Mouse (Mus musculus) MEL (cell line): ENCODE measurements around the gene Cyp51. TPM values are rescaled to one million over a fixed set of nuclear protein-coding genes. Genes with fewer than 3 reads are reported as not detected.

Source experiments
- DNase-seq: peaks from one replicate; pipeline ENCODE4 v3.0.0; 2011; ENCODE audit warnings: low read depth, low spot score
- H3K27ac ChIP-seq: 2 replicates; pipeline ENCODE4 v1.5.1; 2012; ENCODE audit warnings: low read depth, mild to moderate bottlenecking, control low read depth, low read length, moderate library complexity; ENCODE audit not compliant: control insufficient read depth
- H3K27me3 ChIP-seq, 2 experiments: fragments of 150-350 bp in 1 of 2; sonication (generic) in 1 of 2; 2 replicates each; pipeline ENCODE4 v1.6.1; 2012; ENCODE audit warnings: low read length in 2 of 2, mild to moderate bottlenecking in 2 of 2, improper control_type of control experiment in 1 of 2, moderate library complexity in 1 of 2; ENCODE audit not compliant: insufficient read depth in 2 of 2, control insufficient read depth in 1 of 2
- H3K36me3 ChIP-seq, 2 experiments: 2 replicates each; pipeline ENCODE4 v1.6.1; 2012 to 2014; ENCODE audit warnings: low read length in 2 of 2, improper control_type of control experiment in 1 of 2, inconsistent platforms in 1 of 2, mild to moderate bottlenecking in 1 of 2; ENCODE audit not compliant: insufficient read depth in 2 of 2, control insufficient read depth in 1 of 2
- H3K4me1 ChIP-seq, 2 experiments: fragments of 150-350 bp in 1 of 2; sonication (generic) in 1 of 2; 2 replicates each; pipeline ENCODE4 v1.6.1; 2012; ENCODE audit warnings: low read length in 2 of 2, improper control_type of control experiment in 1 of 2, mild to moderate bottlenecking in 1 of 2; ENCODE audit not compliant: insufficient read depth in 2 of 2, control insufficient read depth in 1 of 2
- H3K4me3 ChIP-seq, 2 experiments: fragments of 150-350 bp in 1 of 2; sonication (generic) in 1 of 2; 2 replicates each; pipeline ENCODE4 v1.5.1; 2012; ENCODE audit warnings: low read depth in 2 of 2, low read length in 2 of 2, mild to moderate bottlenecking in 2 of 2, moderate library complexity in 2 of 2, control low read depth in 1 of 2, improper control_type of control experiment in 1 of 2; ENCODE audit not compliant: control insufficient read depth in 1 of 2, insufficient read depth in 1 of 2
- H3K79me2 ChIP-seq: 2 replicates; pipeline ENCODE4 v1.6.1; 2012; ENCODE audit warnings: mild to moderate bottlenecking, low read length, moderate library complexity; ENCODE audit not compliant: control insufficient read depth, poor library complexity, insufficient read depth
- H3K9ac ChIP-seq: 2 replicates; pipeline ENCODE4 v1.6.1; 2012; ENCODE audit warnings: low read depth, mild to moderate bottlenecking, control low read depth, low read length, moderate library complexity; ENCODE audit not compliant: control insufficient read depth, poor library complexity, severe bottlenecking
- H3K9me3 ChIP-seq: fragments of 150-350 bp; sonication (generic); replicated peaks from 2 replicates; pipeline ENCODE4 v1.6.1; 2012; ENCODE audit warnings: mild to moderate bottlenecking, low read length, improper control_type of control experiment, moderate library complexity; ENCODE audit not compliant: insufficient read depth
- BHLHE40 ChIP-seq: IDR thresholded peaks from 2 replicates; pipeline ENCODE4 v1.6.1; 2012; ENCODE audit warnings: low read depth, mild to moderate bottlenecking, inconsistent platforms, low read length, improper control_type of control experiment, borderline replicate concordance
- CHD1 ChIP-seq: IDR thresholded peaks from 2 replicates; pipeline ENCODE4 v1.6.1; 2012; ENCODE audit warnings: low read depth, mild to moderate bottlenecking, inconsistent platforms, low read length, improper control_type of control experiment
- E2F4 ChIP-seq: IDR thresholded peaks from 2 replicates; pipeline ENCODE4 v1.6.1; 2011; ENCODE audit warnings: low read depth, low read length, improper control_type of control experiment, borderline replicate concordance
- ELF1 ChIP-seq: IDR thresholded peaks from 2 replicates; pipeline ENCODE4 v1.6.1; 2014; ENCODE audit warnings: low read depth, mild to moderate bottlenecking, inconsistent platforms, low read length, improper control_type of control experiment, moderate library complexity
- EP300 ChIP-seq, 2 experiments: IDR thresholded peaks; 2 replicates each; pipeline ENCODE4 v1.6.1; 2011; ENCODE audit warnings: improper control_type of control experiment in 2 of 2, low read length in 2 of 2, low read depth in 1 of 2, mild to moderate bottlenecking in 1 of 2
- HCFC1 ChIP-seq: IDR thresholded peaks from 2 replicates; pipeline ENCODE4 v1.6.1; 2012; ENCODE audit warnings: low read depth, mild to moderate bottlenecking, inconsistent platforms, low read length, improper control_type of control experiment, moderate library complexity
- KAT2A ChIP-seq: conservative IDR thresholded peaks from 2 replicates; pipeline ENCODE4 v1.6.1; 2012; ENCODE audit warnings: low read depth, low read length, improper control_type of control experiment, inconsistent platforms
- MAFK ChIP-seq: IDR thresholded peaks from 2 replicates; pipeline ENCODE4 v1.6.1; 2011; ENCODE audit warnings: low read depth, mild to moderate bottlenecking, low read length, improper control_type of control experiment, borderline replicate concordance
- MAX ChIP-seq: IDR thresholded peaks from 2 replicates; pipeline ENCODE4 v1.6.1; 2011; ENCODE audit warnings: low read length, improper control_type of control experiment
- MAZ ChIP-seq: IDR thresholded peaks from 2 replicates; pipeline ENCODE4 v1.6.1; 2012; ENCODE audit warnings: low read depth, mild to moderate bottlenecking, inconsistent platforms, low read length, improper control_type of control experiment
- MEF2A ChIP-seq: IDR thresholded peaks from 2 replicates; pipeline ENCODE4 v1.6.1; 2014; ENCODE audit warnings: low read depth, mild to moderate bottlenecking, inconsistent platforms, low read length, improper control_type of control experiment; ENCODE audit not compliant: poor library complexity, insufficient replicate concordance, severe bottlenecking; ENCODE audit errors: extremely low read depth
- MYC ChIP-seq: IDR thresholded peaks from 2 replicates; pipeline ENCODE4 v1.6.1; 2011; ENCODE audit warnings: low read depth, mild to moderate bottlenecking, low read length, improper control_type of control experiment, moderate library complexity
- NELFE ChIP-seq: IDR thresholded peaks from 2 replicates; pipeline ENCODE4 v1.6.1; 2011; ENCODE audit warnings: low read depth, low read length, improper control_type of control experiment
- NRF1 ChIP-seq: IDR thresholded peaks from 2 replicates; pipeline ENCODE4 v1.6.1; 2014; ENCODE audit warnings: low read depth, mild to moderate bottlenecking, inconsistent platforms, low read length, improper control_type of control experiment, moderate library complexity; ENCODE audit not compliant: poor library complexity, insufficient read depth, severe bottlenecking
- POLR2A ChIP-seq, 2 experiments: IDR thresholded peaks; 2 replicates each; pipeline ENCODE4 v1.6.1; 2011 to 2012; ENCODE audit warnings: low read length in 2 of 2, mild to moderate bottlenecking in 2 of 2, control low read depth in 1 of 2, improper control_type of control experiment in 1 of 2, low read depth in 1 of 2, moderate library complexity in 1 of 2; ENCODE audit not compliant: control insufficient read depth in 1 of 2, insufficient read depth in 1 of 2, poor library complexity in 1 of 2
- RAD21 ChIP-seq: IDR thresholded peaks from 2 replicates; pipeline ENCODE4 v1.6.1; 2011; ENCODE audit warnings: mild to moderate bottlenecking, low read depth, low read length, improper control_type of control experiment
- RCOR1 ChIP-seq: IDR thresholded peaks from 2 replicates; pipeline ENCODE4 v1.6.1; 2012; ENCODE audit warnings: low read depth, mild to moderate bottlenecking, inconsistent platforms, low read length, improper control_type of control experiment
- SMC3 ChIP-seq: IDR thresholded peaks from 2 replicates; pipeline ENCODE4 v1.6.1; 2011; ENCODE audit warnings: low read depth, low read length, improper control_type of control experiment
- TAL1 ChIP-seq: IDR thresholded peaks from 2 replicates; pipeline ENCODE4 v1.6.1; 2012; ENCODE audit warnings: mild to moderate bottlenecking, inconsistent platforms, low read length, moderate library complexity, mixed read lengths
- TBP ChIP-seq: IDR thresholded peaks from 2 replicates; pipeline ENCODE4 v1.8.0; 2011; ENCODE audit warnings: low read depth, low read length, improper control_type of control experiment
- USF1 ChIP-seq: IDR thresholded peaks from 2 replicates; pipeline ENCODE4 v1.6.1; 2014; ENCODE audit warnings: low read depth, mild to moderate bottlenecking, inconsistent platforms, low read length, improper control_type of control experiment, moderate library complexity
- polyA plus RNA-seq, 2 experiments: library from polyadenylated mRNA; stranded (reverse) in 1 of 2; unstranded in 1 of 2; fragments of >175 nt in 1 of 2; fragments of >200 nt in 1 of 2; gene quantifications; 2 replicates each; pipeline versions ENCODE4 v1.2.1 to v1.2.4; 2012; ENCODE audit warnings: low replicate concordance in 2 of 2, low read depth in 1 of 2; ENCODE audit not compliant: insufficient read length in 2 of 2, insufficient read depth in 1 of 2, missing spikeins in 1 of 2
- total RNA-seq: library from RNA; depleted of rRNA; stranded (reverse); fragments of 300-350 nt; gene quantifications from 2 replicates; pipeline ENCODE4 v1.2.3, GENCODE M21; 2012

The Cyp51 gene
- total and polyA plus RNA-seq, 3 experiments: 39.0 to 54.7 TPM; not detected in 1

- H3K4me1 ChIP-seq: no peaks in the 10 kb centered on the region
- no peaks in the 10 kb centered on the region for H3K9me3 ChIP-seq
- no peaks in the 10 kb centered on the region for H3K79me2 ChIP-seq
- peaks cover 0 to 6% of the 10 kb centered on the region in 2 experiments; a peak in 2 of 4 replicates for H3K36me3 ChIP-seq
- no peak overlapping the region for H3K9ac ChIP-seq
- no peak for DNase-seq
- TF ChIP-seq MAFK (no peak), MEF2A (no peak), SMC3 (no peak), ELF1 (no peak), NRF1 (no peak), TAL1 (no peak), RAD21 (no peak), HCFC1 (no peak), MAX (no peak), RCOR1 (no peak), TBP (no peak), CHD1 (no peak), BHLHE40 (no peak), MYC (no peak), EP300 (IDR thresholded peaks at IDR 0.05; ENCODE audit: low read depth in 1 of 2, low read length in 2 of 2) (no peak), USF1 (no peak)
- no peaks in the 10 kb centered on the region for H3K27me3 ChIP-seq
- no peak overlapping the region for H3K4me3 ChIP-seq
- no peak overlapping the region for H3K27ac ChIP-seq
These were observed 18.2 kb downstream of the Cyp51 start for GRCm38 (mm10) chr5:4086309-4086708.

DNA sequence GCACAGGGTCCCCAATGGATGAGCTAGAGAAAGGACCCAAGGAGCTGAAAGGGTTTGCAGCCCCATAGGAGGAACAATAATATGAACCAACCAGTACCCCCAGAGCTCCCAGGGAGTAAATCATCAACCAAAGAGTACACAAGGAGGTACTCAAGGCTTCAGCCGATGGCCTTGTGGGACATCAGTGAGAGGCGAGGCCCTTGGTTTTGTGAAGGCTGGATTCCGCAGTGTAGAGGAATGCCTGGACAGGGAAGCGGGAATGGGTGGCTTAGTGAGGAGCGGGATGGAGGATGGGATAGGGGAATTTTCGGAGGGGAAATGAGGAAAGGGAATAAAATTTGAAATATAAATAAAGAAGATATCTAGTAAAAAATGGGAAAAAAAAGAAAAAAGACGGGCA, 19.6 kb downstream of the Cyp51 start:
- DNase-seq: no peak
- H3K4me1 ChIP-seq: no peaks in the 10 kb centered on the region
- H3K9ac ChIP-seq: no peak overlapping the region
- no peak overlapping the region for H3K27ac ChIP-seq
- peaks cover 0 to 6% of the 10 kb centered on the region in 2 experiments; a peak in 2 of 4 replicates for H3K36me3 ChIP-seq
- no peaks in the 10 kb centered on the region for H3K9me3 ChIP-seq
- H3K4me3 ChIP-seq: no peak overlapping the region
- TF ChIP-seq KAT2A: no peak
- TF ChIP-seq MAZ: no peak
- TF ChIP-seq POLR2A (IDR thresholded peaks at IDR 0.05; ENCODE audit: control insufficient read depth in 1 of 2, insufficient read depth in 1 of 2, low read depth in 1 of 2, low read length in 2 of 2, poor library complexity in 1 of 2): no peak
- TF ChIP-seq MAX: no peak
- no peak for TF ChIP-seq MEF2A
- TF ChIP-seq USF1: no peak
- no peak for TF ChIP-seq HCFC1
- TF ChIP-seq ELF1: no peak
- TF ChIP-seq MAFK: no peak
- no peak for TF ChIP-seq NELFE
- no peak for TF ChIP-seq E2F4
- H3K79me2 ChIP-seq: no peaks in the 10 kb centered on the region
- no peaks in the 10 kb centered on the region for H3K27me3 ChIP-seq
